Mouse (Mus musculus): ENCODE results near the gene Zfp385b. TPM values are rescaled to one million over a fixed set of nuclear protein-coding genes. Genes with fewer than 3 reads are reported as not detected.

The Zfp385b gene
- total and polyA plus RNA-seq, 3 experiments = 1.3 to 1.6 TPM; not detected in 1

DNA sequence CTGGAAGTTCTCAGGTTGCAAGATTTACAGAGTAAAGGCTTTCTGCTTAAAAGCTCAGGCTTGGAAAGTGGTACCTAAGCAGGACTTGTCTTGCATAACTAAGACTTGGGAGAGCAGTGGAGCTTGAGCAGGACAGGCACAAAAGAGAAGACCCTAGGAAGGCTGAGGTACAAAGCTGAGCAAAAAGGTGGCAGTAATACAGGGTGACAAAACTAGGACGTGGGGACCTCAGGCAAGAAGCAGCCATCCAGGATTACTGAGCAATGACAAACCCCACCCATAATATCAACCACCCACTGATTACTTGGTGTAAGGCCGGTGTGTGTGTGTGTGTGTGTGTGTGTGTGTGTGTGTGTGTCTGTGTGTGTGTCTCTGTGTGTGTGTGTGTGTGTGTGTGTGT lies 114.0 kb downstream of the Zfp385b start:
- no peak for DNase-seq

DNA sequence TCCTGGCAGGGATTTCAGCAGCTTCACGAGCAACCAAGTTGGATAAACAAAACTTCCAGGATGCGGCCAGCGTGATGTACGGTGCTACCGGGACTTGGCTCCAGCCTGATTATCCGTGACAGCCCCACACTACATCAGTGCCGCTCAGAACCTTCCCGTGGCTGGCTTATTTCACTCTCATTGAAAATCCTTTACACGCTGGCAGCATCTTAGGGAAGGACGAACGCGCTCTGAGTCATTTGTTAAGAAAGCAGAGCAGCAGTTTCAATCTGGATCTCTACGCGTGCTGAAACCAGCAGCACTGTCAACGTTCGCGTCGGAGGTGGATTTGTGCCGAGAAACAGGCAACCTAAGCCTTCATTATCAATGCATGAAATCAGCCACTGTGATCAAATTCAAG lies 116.4 kb downstream of the Zfp385b start:
- peak; percentile 36 for DNase-seq

DNA sequence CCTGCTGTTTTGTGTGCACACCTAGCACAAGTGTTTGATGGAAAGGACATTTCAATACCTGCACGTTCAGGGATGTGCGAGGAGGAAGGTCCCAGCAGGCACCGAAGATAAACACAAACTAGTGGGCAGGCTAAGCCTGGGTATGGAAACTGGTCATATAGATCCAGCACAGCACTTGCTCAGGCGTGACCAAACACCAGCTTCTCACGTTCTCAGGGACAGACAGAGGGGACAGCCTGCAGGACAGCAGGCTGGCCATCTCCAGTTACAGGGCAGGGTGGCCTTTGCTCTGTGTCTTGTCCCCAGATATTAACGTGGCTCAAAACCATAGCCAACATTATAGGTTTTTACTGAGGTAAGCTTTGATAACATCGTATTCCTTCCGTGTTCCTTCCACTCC lies 128.3 kb downstream of the Zfp385b start:
- no peak for DNase-seq

GRCm38 (mm10) chr2:77690316-77690715 lies 129.1 kb downstream of the Zfp385b start:
- no peak for DNase-seq

GRCm38 (mm10) chr2:77688651-77689050 lies 130.8 kb downstream of the Zfp385b start:
- DNase-seq = peak; percentile 38

DNA sequence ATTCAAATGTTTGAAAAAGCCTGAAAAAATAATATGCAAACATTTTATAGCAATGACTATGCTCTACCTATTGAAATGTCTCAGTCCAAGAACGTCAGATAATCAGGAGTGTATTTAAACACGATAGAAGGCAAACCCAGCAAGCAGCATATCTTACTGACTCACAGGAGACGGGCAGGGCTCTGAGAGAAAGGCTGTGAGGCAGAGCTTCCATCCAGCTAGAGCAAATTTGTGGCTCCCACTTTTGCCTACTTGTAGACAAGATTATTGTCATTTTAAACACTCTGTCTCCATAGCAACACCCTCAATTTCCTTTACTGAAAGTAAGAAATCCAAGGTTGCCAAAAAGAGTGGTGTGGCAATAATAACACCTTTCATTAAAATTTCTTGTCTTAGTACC lies 135.4 kb downstream of the Zfp385b start:
- DNase-seq = no peak

GRCm38 (mm10) chr2:77682205-77682604 lies 137.2 kb downstream of the Zfp385b start:
- DNase-seq = no peak

GRCm38 (mm10) chr2:77681741-77682140 lies 137.7 kb downstream of the Zfp385b start:
- DNase-seq = peak; percentile 2

- DNase-seq = no peak
These were observed 145.7 kb downstream of the Zfp385b start for GRCm38 (mm10) chr2:77673770-77674169.

- no peak for DNase-seq
These were observed 147.1 kb downstream of the Zfp385b start for GRCm38 (mm10) chr2:77672215-77672905.

GRCm38 (mm10) chr2:77662171-77662570 lies 157.3 kb downstream of the Zfp385b start:
- peak; percentile 8 for DNase-seq

DNA sequence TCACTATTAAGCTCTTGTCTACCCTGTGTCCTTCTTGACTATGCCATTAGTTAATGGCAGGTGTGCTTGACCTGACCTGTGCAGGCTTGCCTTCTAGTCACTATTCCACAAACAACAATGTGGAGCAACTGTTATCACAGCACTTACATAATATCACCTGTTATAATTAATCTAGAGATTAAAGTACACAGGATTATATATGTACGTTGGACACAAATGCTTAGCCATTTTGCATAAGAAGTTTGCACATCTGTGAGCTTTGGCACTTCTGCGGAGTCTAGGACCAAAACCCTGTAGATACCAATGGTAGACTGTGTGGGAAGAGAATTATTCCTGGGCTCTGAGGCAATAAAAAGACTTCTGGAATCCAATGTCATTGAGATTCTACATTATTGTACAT lies 165.8 kb downstream of the Zfp385b start:
- no peak for DNase-seq

DNA sequence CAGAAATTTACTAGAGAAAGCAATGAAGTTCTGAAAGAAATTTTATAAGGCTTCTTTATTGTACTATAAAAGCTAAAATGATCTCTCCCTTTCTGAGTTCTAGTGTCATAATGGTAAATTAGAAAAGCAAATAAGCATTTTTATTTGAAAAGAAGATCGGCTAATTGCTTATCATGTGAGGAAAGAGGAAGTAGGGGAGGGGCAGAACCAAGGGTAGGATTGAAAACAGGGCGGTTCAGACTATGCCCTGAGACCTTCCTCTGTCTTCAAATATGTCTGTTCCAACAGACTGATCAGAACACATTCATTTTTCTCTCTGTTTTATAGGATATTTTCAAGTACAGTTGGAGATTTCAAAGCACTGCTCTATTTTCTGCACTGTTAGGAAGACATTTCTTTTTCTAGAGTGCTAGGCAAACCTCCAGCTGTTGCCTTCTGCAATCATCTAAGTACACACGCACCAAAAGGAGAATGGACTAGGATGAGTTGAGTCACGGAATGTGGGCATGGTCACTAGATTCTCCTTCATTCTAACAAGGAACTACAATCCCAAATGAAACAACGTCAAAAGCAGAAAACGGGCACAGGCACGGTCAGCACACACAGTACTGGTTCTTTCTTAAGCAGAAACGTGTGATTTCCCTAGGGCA lies 177.8 kb downstream of the Zfp385b start:
- DNase-seq = no peak

DNA sequence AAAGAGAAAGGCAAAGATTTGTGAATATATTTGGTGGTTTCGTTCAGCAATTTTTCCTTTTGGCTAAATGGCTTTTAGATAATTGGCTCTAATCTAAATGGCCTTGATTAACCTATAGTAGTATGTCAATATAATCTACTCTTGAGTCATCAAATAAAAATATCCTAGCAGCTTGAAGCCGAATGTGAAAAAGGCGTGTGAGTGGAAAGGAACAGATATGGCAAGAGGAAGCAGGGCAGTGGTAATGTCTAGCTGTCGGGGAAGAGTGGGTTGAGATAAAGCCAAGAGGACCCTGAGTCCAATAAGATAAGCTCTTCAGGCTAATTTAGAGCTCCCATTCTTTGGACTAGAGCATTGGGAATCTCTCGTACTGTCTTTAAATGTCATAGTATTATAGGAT lies 179.4 kb downstream of the Zfp385b start:
- DNase-seq = no peak

- peak; percentile 39 for DNase-seq
These were observed 187.8 kb downstream of the Zfp385b start for GRCm38 (mm10) chr2:77631606-77632005.

DNA sequence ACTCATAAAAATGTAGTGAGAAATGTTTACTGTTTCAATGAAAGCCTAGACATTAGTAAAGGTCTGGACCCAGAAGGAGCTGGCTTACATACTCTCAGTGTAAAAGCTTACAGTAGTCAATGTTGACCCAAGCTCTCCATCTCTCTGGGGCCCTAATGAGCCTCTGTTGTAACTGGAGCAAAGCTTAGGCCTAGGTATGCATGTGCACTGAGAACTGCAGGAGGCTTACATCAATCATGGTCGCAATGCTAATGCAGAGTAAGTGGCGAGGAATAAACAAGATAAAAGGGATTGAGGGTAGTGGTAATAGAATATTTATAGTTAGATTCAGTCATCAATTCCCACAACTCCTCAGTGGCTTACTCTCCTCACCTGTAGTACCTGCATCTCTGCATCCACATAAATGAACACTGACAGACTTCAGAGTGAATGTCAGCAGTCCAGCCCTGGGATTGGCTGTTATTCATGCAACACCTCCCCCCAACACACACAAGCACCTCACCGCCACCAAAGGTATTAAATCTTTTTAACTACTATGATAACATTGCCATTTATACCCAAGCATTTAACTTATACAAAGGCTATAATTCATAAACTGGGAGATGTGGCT lies 191.7 kb downstream of the Zfp385b start:
- no peak for DNase-seq

DNA sequence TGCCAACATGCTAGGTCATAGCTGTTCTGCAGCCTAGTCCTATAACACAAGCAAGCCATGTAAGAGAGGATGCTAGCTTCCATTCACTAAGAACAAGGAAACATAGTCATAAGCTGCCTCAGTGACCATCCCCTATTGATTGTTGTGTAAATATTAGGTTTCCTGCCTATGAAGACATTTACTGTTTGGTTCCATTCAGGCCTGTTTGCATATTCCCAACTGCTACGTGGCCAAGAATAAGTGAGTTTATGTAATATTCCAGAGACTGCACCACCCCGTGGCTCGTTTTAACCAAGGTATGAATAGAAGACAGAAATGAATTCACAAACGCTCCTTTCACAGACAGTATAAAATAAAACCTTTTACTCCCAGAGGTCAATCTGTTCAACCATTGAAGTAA lies 200.8 kb downstream of the Zfp385b start:
- no peak for DNase-seq

DNA sequence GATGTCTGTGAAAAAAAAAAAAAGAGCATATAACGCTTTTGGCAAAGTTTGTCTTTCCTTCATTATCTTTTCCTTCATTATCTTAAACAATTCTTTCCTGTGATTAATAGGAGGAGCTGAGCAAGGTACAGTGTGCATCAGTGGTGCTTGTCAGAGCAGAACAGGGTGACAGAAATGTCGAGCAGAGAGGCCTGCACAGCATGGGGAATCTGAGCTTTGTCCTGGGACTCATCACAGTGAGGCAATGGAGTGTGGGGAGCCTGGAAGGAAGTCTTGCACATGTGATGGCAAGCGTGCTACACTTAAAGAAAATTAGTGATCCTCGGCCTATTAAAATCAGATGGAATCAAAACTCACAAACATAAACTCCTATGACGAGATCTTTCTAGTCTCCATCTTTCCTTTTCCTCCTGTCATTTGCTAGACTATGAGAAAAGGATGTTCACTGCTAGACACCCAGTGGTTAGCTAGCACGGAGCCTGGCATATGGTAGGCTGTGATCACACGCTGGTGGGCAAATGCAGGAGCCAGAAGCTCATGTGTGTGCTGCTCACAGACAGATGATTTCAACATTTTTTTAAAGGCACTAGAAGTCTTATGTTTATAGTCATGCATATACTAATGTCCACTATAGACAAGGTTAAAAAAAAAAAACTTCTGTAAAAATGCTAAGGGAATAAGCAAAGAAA lies 209.0 kb downstream of the Zfp385b start:
- DNase-seq = no peak

DNA sequence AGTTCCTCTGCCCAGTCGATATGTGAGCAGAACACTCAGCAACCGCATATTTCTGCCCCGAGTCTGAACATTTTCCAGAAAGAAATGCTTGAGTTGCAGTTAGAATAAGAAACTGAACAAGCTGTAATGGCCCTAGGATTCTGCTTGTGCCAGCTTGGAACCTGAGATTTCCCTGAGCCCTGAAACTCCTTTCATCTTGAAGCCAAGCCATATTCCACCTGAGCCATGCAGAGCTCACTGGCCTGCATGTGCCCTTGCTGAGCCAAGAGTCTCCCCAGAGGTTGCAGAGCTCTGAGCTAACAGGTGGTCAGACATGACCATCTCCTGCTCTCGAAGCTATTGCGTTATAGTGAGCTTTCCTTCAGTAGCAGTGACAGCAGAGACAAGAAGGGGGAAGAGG lies 210.0 kb downstream of the Zfp385b start:
- no peak for DNase-seq

DNA sequence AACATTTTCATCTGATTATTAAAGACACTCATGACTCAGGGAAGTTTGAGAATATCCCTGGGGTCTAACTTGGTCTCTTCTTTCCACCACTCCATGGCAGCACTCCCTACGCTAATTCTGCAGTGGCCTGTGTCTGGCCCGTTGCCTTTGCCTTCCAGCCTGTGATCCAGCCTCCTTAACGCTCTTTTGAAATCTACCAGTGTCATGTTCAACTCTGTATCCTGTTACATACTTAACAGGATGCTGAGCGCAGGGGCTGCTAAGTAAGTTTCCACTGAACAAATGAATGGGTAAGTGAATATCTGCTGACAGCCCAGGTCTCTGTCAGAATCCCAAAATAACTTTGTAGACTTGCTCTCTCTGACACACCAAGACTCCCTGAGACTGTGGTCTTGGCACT lies 210.8 kb downstream of the Zfp385b start:
- DNase-seq = no peak

DNA sequence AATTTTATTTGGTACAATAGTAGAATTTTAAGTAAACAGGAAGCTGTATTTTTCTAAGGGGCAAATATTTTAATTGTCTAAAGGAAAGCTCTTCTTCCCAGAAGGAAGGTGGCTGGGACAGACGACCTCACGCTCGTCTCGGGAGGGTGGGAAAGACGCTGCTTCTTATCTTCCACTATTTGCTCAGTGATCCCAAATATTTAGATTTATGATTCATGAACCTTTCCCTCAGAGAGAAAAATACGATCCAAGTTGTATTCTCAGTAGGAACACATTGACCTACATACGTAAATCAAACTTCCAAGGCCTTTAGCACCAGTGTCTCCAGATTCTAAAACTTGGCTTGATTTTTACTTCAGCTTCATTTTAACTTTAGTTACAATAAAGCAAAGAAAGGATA lies 226.0 kb downstream of the Zfp385b start:
- no peak for DNase-seq

DNA sequence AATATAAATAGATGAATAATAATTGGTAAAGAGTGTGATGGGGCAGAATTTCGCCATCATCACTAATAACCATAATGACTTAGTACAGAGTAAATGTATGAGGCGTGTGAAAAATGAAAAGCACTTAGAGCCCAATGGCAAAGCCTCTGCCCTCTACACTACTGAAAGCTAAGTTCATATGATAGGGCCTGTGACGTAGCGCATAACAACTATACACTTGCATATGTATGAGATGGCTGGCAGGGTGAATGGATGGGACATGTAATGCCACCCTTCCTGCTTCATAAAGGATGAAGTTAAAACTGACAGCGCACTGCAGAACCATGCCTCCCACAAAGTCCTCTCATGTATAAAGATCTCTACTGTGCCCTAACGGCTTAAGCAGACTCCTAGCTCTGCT lies 226.9 kb downstream of the Zfp385b start:
- no peak for DNase-seq

All from adrenal gland, adult 2 months (tissue).